Mouse (Mus musculus) kidney, embryonic 14.5 days (tissue): ENCODE data around the gene Krtap24-1. TPM values are rescaled to one million over a fixed set of nuclear protein-coding genes. Genes with fewer than 3 reads are reported as not detected.

Experiments used
- ATAC-seq: fragments of 200-750 bp; cut with Nextera tagmentation; 2 replicates; pipeline ENCODE4 v1.8.0; 2017; ENCODE audit warnings: moderate number of reproducible peaks, mild to moderate bottlenecking, moderate TSS enrichment, moderate library complexity; ENCODE audit not compliant: low FRiP score, low TSS enrichment
- H3K27ac ChIP-seq: fragments of 300-500 bp; sonication (generic); 2 replicates; pipeline ENCODE4 v1.5.1; 2014; ENCODE audit warnings: low read depth, mild to moderate bottlenecking, low read length, moderate library complexity, mixed read lengths
- H3K27me3 ChIP-seq: fragments of 300-500 bp; sonication (generic); 2 replicates; pipeline ENCODE4 v1.6.1; 2014; ENCODE audit warnings: mild to moderate bottlenecking, low read length; ENCODE audit not compliant: control insufficient read depth, insufficient read depth
- H3K36me3 ChIP-seq: fragments of 300-500 bp; sonication (generic); 2 replicates; pipeline ENCODE4 v1.6.1; 2014; ENCODE audit warnings: low read length, mixed read lengths; ENCODE audit not compliant: control insufficient read depth, insufficient read depth
- H3K4me1 ChIP-seq: fragments of 300-500 bp; sonication (generic); 2 replicates; pipeline ENCODE4 v1.6.1; 2014; ENCODE audit warnings: low read length, mixed read lengths; ENCODE audit not compliant: control insufficient read depth, insufficient read depth
- H3K4me2 ChIP-seq: fragments of 300-500 bp; sonication (generic); replicated peaks from 2 replicates; pipeline ENCODE4 v1.6.1; 2014; ENCODE audit warnings: low read depth, mild to moderate bottlenecking, low read length
- H3K4me3 ChIP-seq: fragments of 300-500 bp; sonication (generic); 2 replicates; pipeline ENCODE4 v1.5.1; 2014; ENCODE audit warnings: mild to moderate bottlenecking, low read length
- H3K9ac ChIP-seq: fragments of 300-500 bp; sonication (generic); 2 replicates; pipeline ENCODE4 v1.6.1; 2014; ENCODE audit warnings: low read depth, mild to moderate bottlenecking, low read length, moderate library complexity
- H3K9me3 ChIP-seq: fragments of 300-500 bp; sonication (generic); 2 replicates; pipeline ENCODE4 v1.6.1; 2016; ENCODE audit warnings: low read length; ENCODE audit not compliant: control insufficient read depth
- WGBS: fragments of 180-500 bp; shearing (Covaris S2); extraction: QIAGEN DNeasy Blood & Tissue Kit; methylation state at CpG from one replicate; pipeline ENCODE4 v1.1.7; 2014; 5-methylcytosine and 5-hydroxymethylcytosine counted together
- polyA plus RNA-seq: library from polyadenylated mRNA; unstranded; fragments of >200 nt; fragmentation: Nextera tagmentation; extraction: Ambion mirVana; gene quantifications from 2 replicates; pipeline ENCODE4 v1.2.1, GENCODE M21; 2014

Krtap24-1 gene
- polyA plus RNA-seq, 1 experiment from 2014 or later, result not detected

DNA sequence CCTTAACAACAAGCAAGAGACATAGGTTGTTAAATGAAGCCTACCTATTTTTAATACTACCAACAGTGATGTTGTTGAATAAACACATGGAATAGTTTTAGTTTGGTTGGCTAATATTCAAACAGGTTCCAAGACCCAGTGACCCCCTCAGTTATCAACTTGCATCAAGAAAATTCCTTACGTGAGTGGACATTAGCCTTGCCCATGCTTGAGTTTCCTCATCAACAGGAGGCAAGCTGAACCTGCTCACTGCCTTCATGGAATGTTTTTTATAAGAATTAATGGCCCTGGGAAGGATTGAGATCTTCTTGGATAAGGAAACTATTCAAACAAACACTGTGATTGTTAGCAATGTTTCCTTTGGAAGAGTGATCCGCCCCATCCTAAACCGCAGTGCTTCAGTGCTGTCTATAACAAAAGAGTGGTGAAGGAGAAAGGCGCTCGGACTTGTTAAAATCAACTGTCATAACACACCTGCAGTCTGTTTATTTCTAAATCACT lies 39.1 kb downstream of the Krtap24-1 start:
- H3K4me3 ChIP-seq, result no peak overlapping the region
- H3K4me2 ChIP-seq, result no peak overlapping the region
- H3K4me1 ChIP-seq, result no peaks in the 10 kb centered on the region
- no peaks in the 10 kb centered on the region for H3K9me3 ChIP-seq
- no peak overlapping the region for H3K9ac ChIP-seq
- H3K27ac ChIP-seq, result peak overlapping the region; percentile 37; the same call in 1 of the 2 replicates
- no peaks in the 10 kb centered on the region for H3K36me3 ChIP-seq
- H3K27me3 ChIP-seq, result no peaks in the 10 kb centered on the region
- ATAC-seq, result peak; percentile 60; the same call in 1 of the 2 replicates
- WGBS, result 54% methylated on average over 5 of the region's 5 CpGs

DNA sequence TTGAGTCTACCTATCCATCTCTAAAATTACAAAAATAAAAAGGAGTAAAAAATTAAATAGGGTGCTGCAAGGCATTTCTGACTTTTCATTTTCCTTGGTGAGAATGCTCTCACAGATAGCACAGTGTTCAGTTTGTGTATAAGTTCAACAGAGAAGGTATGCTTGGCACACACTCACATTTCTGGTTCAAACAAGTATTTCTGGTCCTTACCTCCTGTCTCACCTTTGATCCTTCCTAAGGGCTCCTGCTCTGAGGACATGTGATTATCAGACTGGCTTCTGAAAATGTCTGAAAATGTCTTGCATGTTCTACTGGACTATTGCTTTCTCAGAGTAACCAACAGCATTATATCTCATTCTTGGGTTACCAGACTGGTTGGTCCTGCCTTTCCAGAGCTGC lies 41.9 kb downstream of the Krtap24-1 start:
- no peak overlapping the region for H3K4me3 ChIP-seq
- H3K4me2 ChIP-seq, result no peak overlapping the region
- H3K27ac ChIP-seq, result 0 out of 2 replicates have a peak overlapping the region, but pooled peaks have one; percentile 42
- ATAC-seq, result no peak
- no peaks in the 10 kb centered on the region for H3K9me3 ChIP-seq
- H3K36me3 ChIP-seq, result no peaks in the 10 kb centered on the region
- H3K27me3 ChIP-seq, result no peaks in the 10 kb centered on the region
- no peak overlapping the region for H3K9ac ChIP-seq
- no peaks in the 10 kb centered on the region for H3K4me1 ChIP-seq

DNA sequence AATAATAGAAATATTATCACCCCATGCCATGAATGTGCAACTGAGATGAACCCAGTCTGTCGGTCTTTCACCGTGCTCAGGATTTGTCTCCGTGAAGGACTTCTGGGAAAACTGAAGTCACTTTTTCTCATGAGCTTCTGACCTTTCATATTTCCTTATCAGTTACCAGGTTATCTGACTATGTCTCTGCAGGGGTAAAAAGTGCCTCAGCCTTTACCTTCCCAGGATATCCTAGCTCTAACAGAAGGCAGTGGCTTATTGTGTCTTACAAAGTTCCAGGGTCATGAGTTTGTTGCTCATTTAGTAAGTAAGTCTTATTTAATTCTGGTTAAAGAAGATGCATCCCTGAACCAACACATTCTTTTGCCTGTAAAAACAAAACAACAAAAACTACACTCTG lies 42.3 kb downstream of the Krtap24-1 start:
- WGBS, result 76% methylated on average over 3 of the region's 3 CpGs

DNA sequence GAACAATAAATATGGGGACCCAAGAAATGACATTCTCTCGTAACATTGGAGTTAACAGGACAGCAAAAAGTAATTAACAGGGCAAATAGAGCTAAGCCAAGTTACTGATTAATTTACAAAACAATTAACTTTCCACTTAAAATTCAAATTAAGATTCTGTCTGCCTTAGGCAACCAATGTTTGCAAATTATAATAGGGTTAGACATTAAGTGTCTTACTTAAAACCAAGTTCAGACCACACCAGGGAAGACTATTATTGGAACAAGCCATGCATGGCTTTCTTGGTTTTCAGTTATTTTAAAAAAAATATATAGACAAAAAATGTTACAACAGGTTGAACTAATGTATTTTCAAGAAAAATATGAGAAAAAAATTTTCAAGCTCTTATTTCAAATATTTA lies 43.0 kb downstream of the Krtap24-1 start:
- no peaks in the 10 kb centered on the region for H3K27me3 ChIP-seq
- no peak overlapping the region for H3K4me2 ChIP-seq
- no peak overlapping the region for H3K27ac ChIP-seq
- WGBS, result 59% methylated on average over 1 of the region's 1 CpGs
- H3K9me3 ChIP-seq, result no peaks in the 10 kb centered on the region
- no peaks in the 10 kb centered on the region for H3K4me1 ChIP-seq
- H3K36me3 ChIP-seq, result no peaks in the 10 kb centered on the region
- H3K9ac ChIP-seq, result no peak overlapping the region
- peak; percentile 43; the same call in 1 of the 2 replicates for ATAC-seq
- H3K4me3 ChIP-seq, result no peak overlapping the region

More for the DNA sequence above, 42.3 kb downstream of the Krtap24-1 start:
- ATAC-seq, result no peak
- no peak overlapping the region for H3K9ac ChIP-seq
- no peak overlapping the region for H3K4me3 ChIP-seq
- H3K36me3 ChIP-seq, result no peaks in the 10 kb centered on the region
- H3K4me2 ChIP-seq, result no peak overlapping the region
- H3K27ac ChIP-seq, result no peak overlapping the region; the same call in 1 of the 2 replicates
- no peaks in the 10 kb centered on the region for H3K9me3 ChIP-seq
- no peaks in the 10 kb centered on the region for H3K27me3 ChIP-seq
- no peaks in the 10 kb centered on the region for H3K4me1 ChIP-seq

DNA sequence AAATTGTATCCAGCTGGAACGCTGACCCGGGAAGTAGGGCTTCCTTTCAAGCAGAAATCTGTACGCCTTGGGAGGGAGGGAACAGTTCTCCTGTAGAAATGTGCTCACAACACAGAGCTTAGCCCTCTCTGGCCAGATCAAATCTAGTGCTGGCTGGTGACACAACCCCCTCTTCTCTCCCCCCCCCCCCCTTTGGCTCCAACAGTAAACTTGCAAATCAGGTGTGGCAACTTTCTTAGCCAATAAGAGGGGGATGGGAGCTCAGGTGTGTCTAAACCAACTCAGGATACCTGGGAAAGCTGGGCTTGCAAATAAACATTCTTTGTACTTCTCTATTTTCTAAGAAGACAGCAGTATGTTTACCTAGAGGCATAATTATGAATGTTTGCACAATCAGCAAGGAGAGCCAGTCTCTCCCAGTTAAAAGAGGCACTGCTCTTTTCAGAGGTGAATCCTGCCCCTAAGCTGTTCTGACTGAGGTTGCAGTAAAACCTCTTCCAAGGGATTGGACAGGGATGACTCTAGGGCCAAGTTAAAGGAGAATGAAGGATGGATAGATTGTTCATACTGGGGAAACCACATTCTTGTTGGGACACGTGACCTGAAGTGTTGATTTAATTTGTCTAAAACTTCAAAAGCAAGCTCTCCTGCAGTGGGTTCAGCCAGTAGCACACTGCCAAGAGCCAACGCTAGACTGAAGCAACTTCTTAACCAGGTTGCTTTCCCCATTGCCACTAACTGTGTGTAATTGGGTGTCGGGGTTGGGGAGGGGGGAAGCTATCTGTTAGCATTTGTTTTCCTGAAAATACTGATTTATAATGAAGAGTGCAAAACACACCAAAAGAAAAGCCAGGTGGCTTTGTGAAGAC lies 48.8 kb downstream of the Krtap24-1 start, which contains the start of gene Cldn8:
Cldn8 (minus strand) TSS at position 139 of the 869 bp plus-strand sequence.
- WGBS, result 71% methylated on average over 6 of the region's 6 CpGs
- Histone ChIP-seq H3K27ac (peak within 1 kb of the TSS; percentile 51), H3K4me2 (no peak within 1 kb of the TSS), H3K36me3 (no peaks in the 10 kb centered on the region), H3K4me1 (no peaks in the 10 kb centered on the region), H3K9ac (peak within 1 kb of the TSS; percentile 52), H3K9me3 (no peaks in the 10 kb centered on the region), H3K27me3 (no peaks in the 10 kb centered on the region), H3K4me3 (peak within 1 kb of the TSS; percentile 36)
- ATAC-seq, result peak; percentile 73

DNA sequence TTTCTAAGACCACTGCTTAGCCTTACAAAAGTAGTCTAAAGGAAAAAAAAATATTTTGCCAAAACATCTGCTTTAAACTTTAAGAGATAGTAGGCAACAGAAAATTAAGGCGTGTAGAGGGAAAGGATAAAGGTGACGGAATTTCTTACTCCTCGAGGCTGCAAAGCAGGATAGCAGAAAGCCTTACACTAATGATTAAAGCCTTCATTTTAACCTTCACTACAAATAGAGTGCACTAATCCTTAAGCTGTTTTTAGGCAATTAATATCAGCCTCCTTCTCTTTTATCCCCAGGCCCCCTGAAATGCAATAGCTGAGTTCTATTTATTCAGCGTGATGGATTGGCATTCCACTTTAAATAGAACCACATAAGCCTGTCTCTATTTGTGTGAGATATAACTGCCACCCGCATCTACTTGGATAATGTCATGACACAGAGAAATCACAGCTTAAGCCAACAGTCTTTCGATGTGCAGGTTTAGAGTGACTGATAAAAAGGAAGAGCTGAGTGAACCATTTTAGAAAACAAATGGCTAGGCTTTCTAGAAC lies 50.4 kb downstream of the Krtap24-1 start:
- WGBS, result 31% methylated on average over 6 of the region's 6 CpGs
- ATAC-seq, result no peak
- H3K27ac ChIP-seq, result peak overlapping the region; percentile 51
- no peaks in the 10 kb centered on the region for H3K36me3 ChIP-seq
- H3K4me1 ChIP-seq, result no peaks in the 10 kb centered on the region
- H3K27me3 ChIP-seq, result no peaks in the 10 kb centered on the region
- H3K9ac ChIP-seq, result peak overlapping the region; percentile 52
- H3K9me3 ChIP-seq, result no peaks in the 10 kb centered on the region
- peak overlapping the region; percentile 36 for H3K4me3 ChIP-seq
- H3K4me2 ChIP-seq, result no peak overlapping the region; the same call in 1 of the 2 replicates

Other genes with a start within 250 kb of the Krtap24-1 start
- gene Cldn17, start 105.3 kb downstream of the Krtap24-1 start, polyA plus RNA-seq, result not detected in 2 replicates
- gene Cldn8, start 49.1 kb downstream of the Krtap24-1 start, polyA plus RNA-seq, result 85.1 and 98.7 TPM in 2 replicates
- not detected in 2 replicates for gene 2310079G19Rik, start 15.4 kb upstream of the Krtap24-1 start, polyA plus RNA-seq
- gene Krtap26-1, start 35.5 kb upstream of the Krtap24-1 start, polyA plus RNA-seq, result not detected in 2 replicates
- not detected in 2 replicates for gene Krtap27-1, start 59.4 kb upstream of the Krtap24-1 start, polyA plus RNA-seq
- not detected in 2 replicates for gene 2310061N02Rik, start 95.7 kb upstream of the Krtap24-1 start, polyA plus RNA-seq
- not detected in 2 replicates for gene Krtap13-1, start 116.6 kb upstream of the Krtap24-1 start, polyA plus RNA-seq
- not detected in 2 replicates for gene Krtap13, start 139.4 kb upstream of the Krtap24-1 start, polyA plus RNA-seq
- not detected in 2 replicates for gene 2310034C09Rik, start 146.6 kb upstream of the Krtap24-1 start, polyA plus RNA-seq
- not detected in 2 replicates for gene 2310057N15Rik, start 161.9 kb upstream of the Krtap24-1 start, polyA plus RNA-seq
- not detected in 2 replicates for gene Gm5965, start 165.6 kb upstream of the Krtap24-1 start, polyA plus RNA-seq
- gene Gm20741, start 199.9 kb upstream of the Krtap24-1 start, polyA plus RNA-seq, result not detected in 2 replicates
- gene Krtap15, start 207.9 kb upstream of the Krtap24-1 start, polyA plus RNA-seq, result not detected in 2 replicates
- gene Krtap14, start 213.9 kb upstream of the Krtap24-1 start, polyA plus RNA-seq, result not detected in 2 replicates